Mouse (Mus musculus) left cerebral cortex, postnatal 4 days (tissue): ENCODE results near the gene Dlst. TPM values are rescaled to one million over a fixed set of nuclear protein-coding genes. Genes with fewer than 3 reads are reported as not detected.

ENCODE experiments used
- DNase-seq: peaks from one replicate; pipeline ENCODE4 v3.0.0-alpha.2; 2022
- intact Hi-C: fragments of 180-260 bp; cut with DNase I; formaldehyde crosslinking; loops from one replicate; pipeline ENCODE4 v1.15.1; 2025
- total RNA-seq, 2 experiments: library from RNA; stranded (reverse); gene quantifications; 2 replicates each; pipeline ENCODE4 v1.2.3; 2021

Dlst gene
- total RNA-seq, 2 experiments from 2014 or later, result 157 to 166 TPM

GRCm38 (mm10) chr12:85176846-85177523, 66.4 kb downstream of the Dlst start:
- DNase-seq, result peak; percentile 52
- intact Hi-C loops, result no loop called here

GRCm38 (mm10) chr12:85177740-85178239, 67.2 kb downstream of the Dlst start, which contains the start of gene Pgf:
Gene Pgf (minus strand): TSS chr12:85177790.
- no peak for DNase-seq
- intact Hi-C loops, result no loop called here

- intact Hi-C loops, result no loop called here
- DNase-seq, result no peak
Observed at GRCm38 (mm10) chr12:85178294-85178693, 67.7 kb downstream of the Dlst start.

GRCm38 (mm10) chr12:85181475-85182344, 71.1 kb downstream of the Dlst start:
- peak; percentile 49 for DNase-seq
- intact Hi-C loops, result no loop called here

- DNase-seq, result peak; percentile 71
- intact Hi-C loops, result no loop called here
Observed at GRCm38 (mm10) chr12:85182345-85182643, 71.7 kb downstream of the Dlst start.

GRCm38 (mm10) chr12:85182898-85183297, 72.3 kb downstream of the Dlst start:
- DNase-seq, result peak; percentile 74
- intact Hi-C loops, result no loop called here

- intact Hi-C loops, result no loop called here
- DNase-seq, result no peak
Observed at GRCm38 (mm10) chr12:85184118-85184517, 73.5 kb downstream of the Dlst start.

Other genes with a start within 250 kb of the Dlst start
- gene Ltbp2, start 234.3 kb upstream of the Dlst start, total RNA-seq, result under 1 TPM; 0.42 to 0.54 TPM
- 10 to 100 TPM; 41.0 to 47.8 TPM for gene Fcf1, start 139.9 kb upstream of the Dlst start, total RNA-seq
- 10 to 100 TPM; 90.9 to 91.7 TPM for gene Arel1, start 139.9 kb upstream of the Dlst start, total RNA-seq
- 100 to 1,000 TPM; 143 to 145 TPM for gene Ylpm1, start 114.5 kb upstream of the Dlst start, total RNA-seq
- 1 to 10 TPM in 1 of 2 experiments, under 1 TPM in 1; 0.64 to 1.5 TPM for gene Prox2, start 74 bp upstream of the Dlst start, total RNA-seq
- 10 to 100 TPM; 41.2 to 44.1 TPM for gene Rps6kl1, start 40.4 kb downstream of the Dlst start, total RNA-seq
- gene Pgf, start 67.0 kb downstream of the Dlst start, total RNA-seq, result 1 to 10 TPM; 5.1 to 6.4 TPM
- gene Eif2b2, start 108.6 kb downstream of the Dlst start, total RNA-seq, result 10 to 100 TPM; 63.5 to 67.2 TPM
- 10 to 100 TPM; 14.4 to 14.6 TPM for gene Mlh3, start 159.8 kb downstream of the Dlst start, total RNA-seq
- gene Acyp1, start 177.6 kb downstream of the Dlst start, total RNA-seq, result 10 to 100 TPM; 15.3 to 15.8 TPM
- gene Zc2hc1c, start 177.8 kb downstream of the Dlst start, total RNA-seq, result under 1 TPM; 0.52 to 0.58 TPM
- gene Nek9, start 228.5 kb downstream of the Dlst start, total RNA-seq, result 10 to 100 TPM; 28.9 to 32.0 TPM